Mouse (Mus musculus) spleen, postnatal 36 days (tissue): Measurements from ENCODE around the gene Fam83c.
"Not testable (repeated sequence)": the region's sequence is repeated elsewhere in the genome, so short reads cannot be mapped to it uniquely, and the experiment has no call there.

Experiments used
- DNase-seq, 2 experiments: peaks; one replicate each; pipeline ENCODE4 v3.0.0; 2022; ENCODE audit warnings: low spot score in 2 of 2, mixed read lengths in 1 of 2

The Fam83c gene

GRCm38 (mm10) chr2:155834732-155835131 is at the start of gene Fam83c:
TSS of gene Fam83c (minus strand) at chr2:155834854.
- DNase-seq = no peak

GRCm38 (mm10) chr2:155882087-155882486 is 47.4 kb upstream of the Fam83c start:
- DNase-seq = no peak

- peak in 1 of 2 experiments; percentile 6 for DNase-seq
These were observed 44.6 kb upstream of the Fam83c start for GRCm38 (mm10) chr2:155878964-155879876.

GRCm38 (mm10) chr2:155873636-155874035 is 39.0 kb upstream of the Fam83c start:
- DNase-seq = no peak

- DNase-seq = no peak
These were observed 38.4 kb upstream of the Fam83c start for GRCm38 (mm10) chr2:155872930-155873507.

GRCm38 (mm10) chr2:155872486-155872885 is 37.8 kb upstream of the Fam83c start:
- no peak for DNase-seq

- DNase-seq = no peak
These were observed 35.1 kb upstream of the Fam83c start for GRCm38 (mm10) chr2:155869772-155870171.

GRCm38 (mm10) chr2:155868320-155868719 is 33.7 kb upstream of the Fam83c start:
- no peak for DNase-seq

- no peak for DNase-seq
These were observed 28.7 kb upstream of the Fam83c start for GRCm38 (mm10) chr2:155863301-155863867.

- DNase-seq = no peak
These were observed 28.1 kb upstream of the Fam83c start for GRCm38 (mm10) chr2:155862573-155863300.

- DNase-seq = no peak
These were observed 26.9 kb upstream of the Fam83c start for GRCm38 (mm10) chr2:155861581-155861980.

GRCm38 (mm10) chr2:155860102-155860501 is 25.4 kb upstream of the Fam83c start:
- DNase-seq = no peak

GRCm38 (mm10) chr2:155852536-155852935 is 17.9 kb upstream of the Fam83c start:
- DNase-seq = no peak

GRCm38 (mm10) chr2:155850120-155850519 is 15.5 kb upstream of the Fam83c start:
- DNase-seq = no peak

GRCm38 (mm10) chr2:155849464-155849863 is 14.8 kb upstream of the Fam83c start:
- no peak for DNase-seq

GRCm38 (mm10) chr2:155848291-155848690 is 13.6 kb upstream of the Fam83c start:
- peak; percentile 54 to 56 for DNase-seq

GRCm38 (mm10) chr2:155846930-155847329 is 12.3 kb upstream of the Fam83c start:
- DNase-seq = no peak

- no peak for DNase-seq
These were observed 4.3 kb upstream of the Fam83c start for GRCm38 (mm10) chr2:155838961-155839360.

GRCm38 (mm10) chr2:155837961-155838360 is 3.3 kb upstream of the Fam83c start:
- no peak for DNase-seq

GRCm38 (mm10) chr2:155832087-155832486 is 2.6 kb downstream of the Fam83c start:
- not testable (repeated sequence) for DNase-seq

GRCm38 (mm10) chr2:155831302-155831701 is 3.4 kb downstream of the Fam83c start:
- DNase-seq = no peak

- no peak for DNase-seq
These were observed 3.8 kb downstream of the Fam83c start for GRCm38 (mm10) chr2:155830841-155831240.
